Mouse (Mus musculus): ENCODE data around the gene Lrig1. TPM values are rescaled to one million over a fixed set of nuclear protein-coding genes. Genes with fewer than 3 reads are reported as not detected.

The Lrig1 gene
- polyA plus RNA-seq (2015; fragmentation: Nextera tagmentation; extraction: Ambion mirVana), result 27.9 and 29.2 TPM in 2 replicates

DNA sequence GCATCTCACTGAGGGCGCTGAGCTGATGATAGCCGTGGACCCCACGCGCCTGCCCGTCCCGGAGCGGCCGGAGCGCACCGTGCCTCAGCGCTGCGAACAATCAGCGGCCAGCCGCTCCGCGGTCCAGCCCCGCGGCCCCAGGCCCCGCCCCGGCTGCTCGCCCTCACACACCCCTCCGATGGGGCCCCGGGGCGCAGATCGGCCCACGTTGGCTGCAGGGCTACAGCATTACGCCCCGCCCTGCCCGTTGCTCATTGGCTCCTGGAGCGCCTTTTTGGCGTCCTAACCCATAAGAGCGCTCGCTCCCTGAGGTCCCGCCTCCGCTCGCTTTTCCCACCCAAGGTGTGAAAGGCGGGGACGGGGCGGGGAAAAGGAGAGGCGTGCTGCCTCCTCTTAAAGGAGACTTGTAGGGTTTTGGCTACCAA is at the start of gene Lrig1:
TSS of gene Lrig1 (minus strand) at position 92 of the 425 bp plus-strand sequence.

Small RNAs within 50 kb of the gene (microRNA-seq; reads per million reads assigned to microRNA genes)
- gene Mir7041, result 0.10 to 0.42 reads per million in 2 experiments

Other genes starting within 250 kb of the Lrig1 start
- gene Slc25a26, start 199.8 kb downstream of the Lrig1 start, polyA plus RNA-seq (2015; fragmentation: Nextera tagmentation; extraction: Ambion mirVana), result 9.9 and 10.6 TPM in 2 replicates